Mouse (Mus musculus) liver, embryonic 16.5 days (tissue): ENCODE data around the gene 2210016F16Rik. TPM values are rescaled to one million over a fixed set of nuclear protein-coding genes. Genes with fewer than 3 reads are reported as not detected.
A peak's percentile ranks its signal among the peaks of the same experiment; 100 is the strongest.

Source experiments
- ATAC-seq: fragments of 200-750 bp; cut with Nextera tagmentation; 2 replicates; pipeline ENCODE4 v1.8.0; 2017; ENCODE audit warnings: low read depth, mild to moderate bottlenecking, moderate number of reproducible peaks, moderate library complexity
- H3K27ac ChIP-seq: fragments of 300-500 bp; sonication (generic); 2 replicates; pipeline ENCODE4 v1.5.1; 2014; ENCODE audit warnings: mild to moderate bottlenecking, low read length
- H3K27me3 ChIP-seq: fragments of 300-500 bp; sonication (generic); 2 replicates; pipeline ENCODE4 v1.6.1; 2014; ENCODE audit warnings: low read depth, low read length, mixed read lengths; ENCODE audit not compliant: control insufficient read depth, insufficient read depth
- H3K36me3 ChIP-seq: fragments of 300-500 bp; sonication (generic); 2 replicates; pipeline ENCODE4 v1.6.1; 2014; ENCODE audit warnings: mild to moderate bottlenecking; ENCODE audit not compliant: control insufficient read depth, insufficient read depth
- H3K4me1 ChIP-seq: fragments of 300-500 bp; sonication (generic); 2 replicates; pipeline ENCODE4 v1.6.1; 2014; ENCODE audit warnings: low read depth, low read length, mixed read lengths; ENCODE audit not compliant: control insufficient read depth
- H3K4me2 ChIP-seq: fragments of 300-500 bp; sonication (generic); 2 replicates; pipeline ENCODE4 v1.6.1; 2014; ENCODE audit warnings: low read depth, low read length, mixed read lengths
- H3K4me3 ChIP-seq: fragments of 300-500 bp; sonication (generic); 2 replicates; pipeline ENCODE4 v1.5.1; 2014; ENCODE audit warnings: low read depth, mild to moderate bottlenecking, low read length
- H3K9ac ChIP-seq: fragments of 300-500 bp; sonication (generic); 2 replicates; pipeline ENCODE4 v1.6.1; 2014; ENCODE audit warnings: low read depth, low read length
- H3K9me3 ChIP-seq: fragments of 300-500 bp; sonication (generic); replicated peaks from 2 replicates; pipeline ENCODE4 v1.6.1; 2016; ENCODE audit warnings: low read length; ENCODE audit not compliant: control insufficient read depth
- WGBS: fragments of 180-500 bp; shearing (Covaris S2); extraction: QIAGEN DNeasy Blood & Tissue Kit; methylation state at CpG from one replicate; pipeline ENCODE4 v1.1.7; 2014; ENCODE audit not compliant: insufficient replicate concordance; 5-methylcytosine and 5-hydroxymethylcytosine counted together
- polyA plus RNA-seq: library from polyadenylated mRNA; unstranded; fragments of >200 nt; fragmentation: Nextera tagmentation; extraction: Ambion mirVana; gene quantifications from 2 replicates; pipeline ENCODE4 v1.2.1, GENCODE M21; 2015

The 2210016F16Rik gene
- polyA plus RNA-seq = 15.0 and 15.6 TPM in 2 replicates

GRCm38 (mm10) chr13:58384779-58385546, at the start of gene 2210016F16Rik:
TSS of gene 2210016F16Rik (minus strand) at chr13:58385225.
- peak within 1 kb of the TSS; percentile 87 for H3K9ac ChIP-seq
- 2% methylated on average over 80 of the region's 80 CpGs for WGBS
- H3K9me3 ChIP-seq = peaks cover 6% of the 10 kb centered on the region; the same call in 1 of the 2 replicates
- peak within 1 kb of the TSS; percentile 50 for H3K27ac ChIP-seq
- no peaks in the 10 kb centered on the region for H3K27me3 ChIP-seq
- H3K4me3 ChIP-seq = peak within 1 kb of the TSS; percentile 87
- peak within 1 kb of the TSS; percentile 90 for H3K4me2 ChIP-seq
- H3K36me3 ChIP-seq = peaks cover 24% of the 10 kb centered on the region
- ATAC-seq = peak; percentile 80
- H3K4me1 ChIP-seq = peaks cover 16% of the 10 kb centered on the region

- H3K27ac ChIP-seq = no peak overlapping the region
- WGBS = 48% methylated on average over 10 of the region's 10 CpGs
- no peaks in the 10 kb centered on the region for H3K4me1 ChIP-seq
- H3K36me3 ChIP-seq = no peaks in the 10 kb centered on the region
- no peak overlapping the region for H3K4me2 ChIP-seq
- no peaks in the 10 kb centered on the region for H3K9me3 ChIP-seq
- ATAC-seq = no peak
- no peak overlapping the region for H3K9ac ChIP-seq
- no peak overlapping the region for H3K4me3 ChIP-seq
- no peaks in the 10 kb centered on the region for H3K27me3 ChIP-seq
Measured at GRCm38 (mm10) chr13:58423061-58423660, 38.1 kb upstream of the 2210016F16Rik start.

- no peak overlapping the region for H3K27ac ChIP-seq
- ATAC-seq = no peak
- no peak overlapping the region for H3K4me2 ChIP-seq
- H3K36me3 ChIP-seq = no peaks in the 10 kb centered on the region
- H3K4me1 ChIP-seq = no peaks in the 10 kb centered on the region
- no peak overlapping the region for H3K4me3 ChIP-seq
- no peaks in the 10 kb centered on the region for H3K9me3 ChIP-seq
- 47% methylated on average over 4 of the region's 4 CpGs for WGBS
- no peaks in the 10 kb centered on the region for H3K27me3 ChIP-seq
- no peak overlapping the region for H3K9ac ChIP-seq
Measured at GRCm38 (mm10) chr13:58422242-58422641, 37.2 kb upstream of the 2210016F16Rik start.

- no peaks in the 10 kb centered on the region for H3K4me1 ChIP-seq
- no peaks in the 10 kb centered on the region for H3K9me3 ChIP-seq
- H3K9ac ChIP-seq = no peak overlapping the region
- H3K36me3 ChIP-seq = no peaks in the 10 kb centered on the region
- no peaks in the 10 kb centered on the region for H3K27me3 ChIP-seq
- H3K4me2 ChIP-seq = no peak overlapping the region
- no peak overlapping the region for H3K27ac ChIP-seq
- WGBS = 65% methylated on average over 4 of the region's 4 CpGs
- H3K4me3 ChIP-seq = no peak overlapping the region
- no peak for ATAC-seq
Measured at GRCm38 (mm10) chr13:58421026-58421425, 36.0 kb upstream of the 2210016F16Rik start.

- Histone ChIP-seq H3K9me3 (no peaks in the 10 kb centered on the region), H3K4me3 (no peak overlapping the region), H3K4me1 (no peaks in the 10 kb centered on the region), H3K9ac (no peak overlapping the region), H3K27ac (no peak overlapping the region), H3K36me3 (no peaks in the 10 kb centered on the region), H3K27me3 (no peaks in the 10 kb centered on the region), H3K4me2 (no peak overlapping the region)
- ATAC-seq = no peak
- WGBS = 66% methylated on average over 1 of the region's 1 CpGs
Measured at GRCm38 (mm10) chr13:58419266-58419665, 34.2 kb upstream of the 2210016F16Rik start.

- no peak overlapping the region for H3K4me3 ChIP-seq
- H3K27me3 ChIP-seq = no peaks in the 10 kb centered on the region
- no peaks in the 10 kb centered on the region for H3K4me1 ChIP-seq
- no peak overlapping the region for H3K9ac ChIP-seq
- WGBS = 70% methylated on average over 4 of the region's 4 CpGs
- no peak overlapping the region for H3K27ac ChIP-seq
- ATAC-seq = no peak
- H3K36me3 ChIP-seq = no peaks in the 10 kb centered on the region
- no peak overlapping the region for H3K4me2 ChIP-seq
- no peaks in the 10 kb centered on the region for H3K9me3 ChIP-seq
Measured at GRCm38 (mm10) chr13:58418656-58419055, 33.6 kb upstream of the 2210016F16Rik start.

- no peak for ATAC-seq
- 69% methylated on average over 5 of the region's 5 CpGs for WGBS
- Histone ChIP-seq H3K27me3 (no peaks in the 10 kb centered on the region), H3K9ac (no peak overlapping the region), H3K27ac (no peak overlapping the region), H3K9me3 (peaks cover 4% of the 10 kb centered on the region; the same call in 1 of the 2 replicates), H3K4me2 (no peak overlapping the region), H3K4me3 (no peak overlapping the region), H3K4me1 (no peaks in the 10 kb centered on the region), H3K36me3 (no peaks in the 10 kb centered on the region; the same call in 1 of the 2 replicates)
Measured at GRCm38 (mm10) chr13:58415838-58416237, 30.8 kb upstream of the 2210016F16Rik start.

- Histone ChIP-seq H3K9ac (no peak overlapping the region), H3K27ac (no peak overlapping the region), H3K4me3 (no peak overlapping the region), H3K9me3 (peaks cover 4% of the 10 kb centered on the region; the same call in 1 of the 2 replicates), H3K27me3 (no peaks in the 10 kb centered on the region), H3K36me3 (peaks cover under 1% of the 10 kb centered on the region), H3K4me1 (no peaks in the 10 kb centered on the region), H3K4me2 (no peak overlapping the region)
- ATAC-seq = no peak
- 81% methylated on average over 6 of the region's 6 CpGs for WGBS
Measured at GRCm38 (mm10) chr13:58415374-58415773, 30.3 kb upstream of the 2210016F16Rik start.

- no peak overlapping the region for H3K9ac ChIP-seq
- no peak overlapping the region for H3K4me2 ChIP-seq
- WGBS = 80% methylated on average over 4 of the region's 4 CpGs
- no peak for ATAC-seq
- no peaks in the 10 kb centered on the region for H3K4me1 ChIP-seq
- H3K27me3 ChIP-seq = no peaks in the 10 kb centered on the region
- H3K4me3 ChIP-seq = no peak overlapping the region
- peaks cover 4% of the 10 kb centered on the region; the same call in 1 of the 2 replicates for H3K9me3 ChIP-seq
- no peak overlapping the region for H3K27ac ChIP-seq
- peaks cover 14% of the 10 kb centered on the region for H3K36me3 ChIP-seq
Measured at GRCm38 (mm10) chr13:58411073-58411472, 26.0 kb upstream of the 2210016F16Rik start.
